Mouse (Mus musculus) cortical plate, adult 2 months (tissue): Measurements from ENCODE around the gene Tmem102.

ENCODE experiments used
- CTCF ChIP-seq: fragments of 200-500 bp; IDR thresholded peaks from 2 replicates; pipeline ENCODE4 v1.5.1; 2011; ENCODE audit warnings: mild to moderate bottlenecking, control low read depth, low read length; ENCODE audit not compliant: insufficient read depth; ENCODE audit errors: extremely low read depth
- POLR2A ChIP-seq: fragments of 200-500 bp; IDR thresholded peaks from 2 replicates; pipeline ENCODE4 v1.6.1; 2011; ENCODE audit warnings: mild to moderate bottlenecking, low read length, control low read depth; ENCODE audit not compliant: insufficient read depth; ENCODE audit errors: extremely low read depth

DNA sequence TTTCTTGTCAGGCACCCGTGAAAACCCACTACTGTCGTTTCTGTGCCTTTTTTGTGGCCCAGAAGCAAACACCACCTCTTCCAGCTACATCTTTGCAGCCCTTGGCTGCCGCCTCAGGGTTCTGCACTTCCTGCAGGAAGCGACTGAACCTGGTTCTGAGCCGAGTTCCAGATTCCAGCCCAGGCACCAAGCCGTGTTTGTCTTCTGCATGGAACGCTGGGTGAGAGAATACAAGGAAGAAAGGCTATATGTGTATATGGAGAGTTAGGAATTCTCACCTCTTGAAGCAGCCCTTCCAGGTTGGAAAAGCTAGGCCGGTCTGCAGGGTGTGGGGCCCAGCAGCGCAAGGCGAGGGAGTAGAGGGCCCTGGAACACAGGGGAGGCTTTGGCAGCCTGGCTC, 49.3 kb upstream of the Tmem102 start:
- TF ChIP-seq CTCF: no peak
- no peak for TF ChIP-seq POLR2A
